Mouse (Mus musculus) urinary bladder, postnatal 4 days (tissue): ENCODE measurements around the gene Col4a4.

Experiments
- DNase-seq, 2 experiments: peaks; one replicate each; pipeline ENCODE4 v3.0.0; 2021 to 2022; ENCODE audit warnings: low spot score in 2 of 2

Col4a4 gene

DNA sequence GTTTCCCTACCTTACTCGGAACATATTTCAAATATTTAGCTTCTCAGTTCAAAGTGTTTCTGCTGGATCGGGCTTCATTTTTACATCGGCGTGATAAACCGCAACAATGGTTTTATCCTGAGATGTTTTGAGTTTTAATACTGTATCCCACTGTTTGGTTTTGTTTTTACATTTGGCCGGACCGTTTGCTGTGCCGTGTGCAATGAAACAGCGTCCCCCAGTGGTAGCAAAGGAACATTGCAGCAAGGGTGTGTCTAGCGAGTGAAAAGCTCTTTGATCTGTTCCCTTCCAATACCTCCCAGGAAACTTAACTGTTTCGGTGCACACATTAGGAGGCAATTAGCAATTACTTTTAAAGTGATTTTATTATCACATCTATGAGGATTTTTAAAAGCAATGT lies 110.4 kb downstream of the Col4a4 start:
- no peak for DNase-seq

DNA sequence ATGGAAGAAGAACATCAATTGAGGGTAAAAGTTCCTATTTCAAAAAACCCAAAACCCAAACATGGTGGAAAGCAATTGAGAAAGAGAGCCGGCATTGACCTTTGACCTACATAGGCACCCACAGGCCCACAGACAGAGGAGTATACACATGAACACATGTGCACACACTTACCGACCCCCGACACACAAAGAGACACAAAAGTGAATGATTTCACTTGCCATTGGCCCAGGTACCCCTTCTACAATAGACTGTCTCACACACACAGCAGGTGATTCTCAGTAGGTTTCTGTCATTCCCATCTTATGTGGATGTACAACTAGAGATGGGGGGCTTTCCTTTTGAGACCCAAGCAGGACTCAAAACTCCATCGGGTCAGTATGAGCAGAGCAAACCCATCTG lies 110.8 kb downstream of the Col4a4 start:
- DNase-seq, result no peak

DNA sequence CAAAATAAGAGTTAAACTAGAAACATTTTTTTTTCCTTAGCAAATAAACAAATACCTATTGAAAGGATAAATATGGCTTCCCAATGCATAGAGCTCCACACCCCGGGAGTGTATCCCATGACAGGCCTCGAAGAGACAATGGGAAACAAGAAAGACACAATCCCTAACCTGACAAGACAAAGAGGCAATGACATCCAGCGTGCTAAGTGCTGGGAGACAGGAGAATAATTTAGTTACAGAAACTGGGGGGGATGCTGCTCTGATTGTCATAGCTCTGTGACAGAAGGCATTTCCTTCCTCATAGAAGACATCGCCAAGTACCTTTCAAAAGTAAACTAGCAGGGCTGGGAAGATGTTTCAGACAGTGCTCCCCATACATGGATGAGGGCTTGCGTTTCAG lies 111.4 kb downstream of the Col4a4 start:
- DNase-seq, result no peak

DNA sequence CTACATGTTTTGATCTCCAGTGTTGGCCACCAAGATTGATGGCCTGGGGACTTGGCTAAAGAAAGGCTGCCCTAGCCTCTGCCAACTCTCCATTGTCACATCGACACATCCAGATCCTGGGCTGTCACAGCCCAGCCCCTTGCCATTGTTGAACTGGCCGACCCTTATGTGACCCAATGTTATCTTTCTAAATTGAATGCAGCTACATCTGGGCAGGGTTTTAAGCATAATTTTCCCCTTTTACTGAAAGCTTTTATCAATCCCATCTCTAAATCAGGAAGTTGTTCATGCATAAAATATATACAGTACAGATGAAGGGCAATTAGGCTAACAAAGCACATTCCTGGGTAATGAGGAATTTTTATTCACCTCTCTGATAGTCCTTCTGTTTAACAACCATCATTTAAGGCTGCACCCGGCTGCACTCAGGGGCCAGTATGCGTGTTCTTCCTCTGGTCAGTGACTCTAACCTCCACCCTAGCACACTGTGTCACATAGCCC lies 112.1 kb downstream of the Col4a4 start:
- DNase-seq, result no peak

DNA sequence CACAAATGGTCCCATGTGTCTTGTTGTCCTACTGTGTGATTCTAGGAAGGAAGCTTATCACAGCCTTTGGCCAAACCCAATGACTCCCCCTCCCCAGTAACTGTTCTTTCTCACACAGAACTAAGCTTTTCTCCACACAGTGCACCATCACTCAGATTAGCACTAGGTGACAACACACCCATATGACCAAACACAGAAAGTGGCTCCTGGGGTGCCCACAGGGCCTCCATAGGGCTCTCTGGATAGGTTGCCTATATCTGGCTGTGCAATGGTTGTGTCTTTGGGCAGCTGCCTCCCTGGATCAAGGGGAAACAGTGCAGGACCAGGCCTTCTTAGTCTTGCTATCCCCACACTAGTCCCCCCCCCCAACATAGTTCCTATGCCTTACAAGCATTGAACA lies 113.2 kb downstream of the Col4a4 start:
- no peak for DNase-seq

DNA sequence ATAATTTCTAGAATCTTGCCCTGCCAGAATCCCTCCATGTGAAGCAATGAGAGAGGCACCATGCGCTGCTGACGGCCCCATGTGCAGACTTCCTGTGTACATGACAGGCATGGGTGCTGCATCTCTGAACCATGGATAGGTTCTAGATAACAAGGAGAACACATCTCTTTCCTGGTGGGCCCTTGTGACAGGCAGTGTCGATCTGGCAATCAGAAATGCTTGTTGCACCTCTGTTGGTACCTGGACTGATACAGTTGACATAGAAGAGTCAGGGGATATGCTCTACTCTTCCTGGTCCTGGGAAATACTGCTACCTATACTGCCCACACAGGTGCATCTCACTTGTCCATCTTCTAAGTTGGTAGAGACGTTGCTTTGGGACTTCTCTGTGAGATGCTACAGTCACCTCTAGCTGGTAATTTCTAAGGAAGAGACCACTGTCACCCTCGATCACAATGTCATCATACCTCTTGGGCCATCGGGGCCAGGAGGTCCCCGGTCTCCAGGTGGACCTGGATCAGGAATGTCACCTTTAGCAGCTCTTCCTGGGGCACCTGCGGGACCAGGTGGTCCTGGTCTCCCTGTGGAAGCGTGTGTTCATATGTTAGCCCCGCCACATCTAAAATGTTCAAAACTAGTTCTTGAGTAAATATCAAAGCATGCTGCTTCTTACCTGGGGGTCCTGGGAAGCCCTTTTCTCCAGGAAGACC lies 116.0 kb downstream of the Col4a4 start:
- DNase-seq, result no peak

DNA sequence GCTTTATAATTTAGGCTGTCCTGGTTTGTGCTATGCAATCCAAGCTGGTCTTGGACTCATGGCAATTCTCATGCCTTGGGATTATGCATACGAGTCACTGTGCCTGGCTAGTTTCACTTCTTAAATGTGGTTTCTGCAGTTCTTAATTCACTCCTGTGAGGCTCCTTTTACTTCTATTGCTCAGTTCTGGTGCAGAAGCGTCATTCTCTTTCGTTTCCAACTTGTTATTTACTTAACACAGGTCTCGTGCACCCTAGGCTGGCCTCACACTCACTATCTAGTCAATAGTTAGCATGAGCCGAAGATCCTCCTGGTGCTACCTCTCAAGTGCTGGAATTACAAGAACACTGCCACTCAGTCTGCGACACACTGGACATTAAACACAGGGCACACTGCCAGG lies 117.8 kb downstream of the Col4a4 start:
- DNase-seq, result no peak

DNA sequence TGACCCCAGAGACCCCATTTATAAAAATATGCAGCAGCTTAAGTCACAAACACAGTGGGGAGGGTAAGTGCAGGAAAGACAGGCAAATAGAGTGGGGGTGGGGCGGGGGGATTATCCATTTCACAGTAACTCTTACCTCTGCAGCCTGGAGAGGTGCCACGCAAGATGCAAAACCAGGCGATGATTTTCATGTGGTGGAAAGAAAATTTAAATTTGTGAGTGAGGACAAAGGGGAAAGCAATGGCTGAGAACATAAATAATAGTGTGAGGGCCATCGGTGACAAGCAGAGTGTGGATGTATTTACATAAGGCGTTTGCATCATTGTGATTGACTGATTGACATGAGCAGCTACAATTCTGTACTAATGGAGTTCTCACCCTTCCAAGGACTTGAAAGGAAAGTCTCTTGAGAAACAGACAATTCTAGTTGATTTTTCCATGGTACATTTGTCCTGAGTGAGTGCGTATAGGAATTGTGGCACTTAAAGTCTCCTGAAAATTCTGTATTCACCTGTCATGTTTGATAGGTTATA lies 121.3 kb downstream of the Col4a4 start:
- no peak for DNase-seq

DNA sequence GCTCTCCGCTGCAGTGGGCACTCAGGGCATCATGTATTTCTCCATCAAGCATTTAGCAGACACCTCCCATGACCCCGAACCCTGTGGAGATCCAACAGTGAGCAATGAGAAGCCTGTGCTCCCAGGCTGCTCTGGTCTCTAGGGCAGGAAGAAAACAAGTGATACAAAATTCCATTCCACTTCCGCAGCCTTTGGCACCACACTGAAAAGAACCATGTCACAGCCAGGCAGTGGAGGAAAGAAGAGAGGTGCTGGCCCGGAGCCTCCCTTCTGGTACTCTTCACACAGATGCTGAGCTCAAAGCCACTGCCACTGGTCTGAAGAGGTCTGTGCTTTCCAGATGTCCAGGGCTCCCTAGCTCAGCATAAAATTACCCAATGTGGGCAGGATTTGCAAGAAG lies 125.6 kb downstream of the Col4a4 start:
- no peak for DNase-seq

DNA sequence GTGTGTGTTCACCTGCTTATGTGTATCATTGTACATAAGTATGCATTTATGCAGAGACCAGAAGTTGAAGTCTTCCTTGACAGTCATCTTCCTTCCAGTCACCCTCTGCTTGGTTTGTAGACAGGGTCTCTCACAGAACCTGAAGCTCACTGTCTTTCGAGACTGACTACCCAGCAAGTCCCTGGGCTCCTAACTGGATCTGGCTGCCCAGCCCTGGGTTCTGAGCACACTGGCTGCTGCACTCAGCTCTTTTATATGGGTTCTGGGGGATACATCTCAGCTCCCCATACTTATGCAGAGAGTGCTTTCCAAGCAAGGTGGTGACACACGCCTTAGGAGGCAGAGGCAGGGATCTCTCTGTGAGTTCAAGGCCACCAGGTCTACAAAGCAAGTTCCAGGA lies 126.7 kb downstream of the Col4a4 start:
- no peak for DNase-seq

DNA sequence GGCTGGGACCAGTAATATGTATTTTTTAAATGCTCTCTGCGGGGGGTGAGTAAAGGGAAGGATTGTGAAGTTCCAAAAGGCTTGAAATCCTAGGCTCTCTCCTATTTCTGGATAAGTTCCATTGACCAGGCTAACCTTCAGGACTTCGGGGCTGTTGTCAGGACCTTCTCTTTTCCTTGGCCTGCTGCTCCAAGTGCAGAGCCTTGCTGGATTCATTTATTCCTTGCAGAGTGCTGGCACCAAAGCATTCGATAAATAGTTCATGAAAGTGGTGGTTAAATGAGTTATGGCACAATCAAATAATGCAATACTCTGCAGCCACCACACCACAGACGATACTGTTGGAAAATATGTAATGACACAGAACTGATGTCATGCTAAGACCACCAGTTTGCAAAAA lies 127.3 kb downstream of the Col4a4 start:
- no peak for DNase-seq

DNA sequence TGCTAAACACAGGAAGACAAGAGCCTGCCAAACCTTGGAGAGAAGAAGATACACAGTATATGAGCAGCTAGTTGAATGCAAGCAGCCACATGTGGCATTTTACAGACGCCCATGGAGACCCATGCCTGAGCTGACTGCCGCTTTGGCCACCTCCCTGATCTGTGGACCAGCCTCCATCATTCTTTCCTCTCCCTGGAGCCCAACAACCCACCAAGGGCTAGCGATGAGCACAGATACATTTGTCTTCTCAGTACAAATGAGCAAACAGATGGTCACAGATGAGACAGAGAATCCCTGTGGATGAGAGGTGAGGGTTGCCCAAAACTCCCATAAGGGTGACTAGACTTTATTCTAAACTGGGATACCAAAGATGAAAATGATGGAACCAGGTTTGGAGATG lies 132.6 kb downstream of the Col4a4 start:
- DNase-seq, result no peak

DNA sequence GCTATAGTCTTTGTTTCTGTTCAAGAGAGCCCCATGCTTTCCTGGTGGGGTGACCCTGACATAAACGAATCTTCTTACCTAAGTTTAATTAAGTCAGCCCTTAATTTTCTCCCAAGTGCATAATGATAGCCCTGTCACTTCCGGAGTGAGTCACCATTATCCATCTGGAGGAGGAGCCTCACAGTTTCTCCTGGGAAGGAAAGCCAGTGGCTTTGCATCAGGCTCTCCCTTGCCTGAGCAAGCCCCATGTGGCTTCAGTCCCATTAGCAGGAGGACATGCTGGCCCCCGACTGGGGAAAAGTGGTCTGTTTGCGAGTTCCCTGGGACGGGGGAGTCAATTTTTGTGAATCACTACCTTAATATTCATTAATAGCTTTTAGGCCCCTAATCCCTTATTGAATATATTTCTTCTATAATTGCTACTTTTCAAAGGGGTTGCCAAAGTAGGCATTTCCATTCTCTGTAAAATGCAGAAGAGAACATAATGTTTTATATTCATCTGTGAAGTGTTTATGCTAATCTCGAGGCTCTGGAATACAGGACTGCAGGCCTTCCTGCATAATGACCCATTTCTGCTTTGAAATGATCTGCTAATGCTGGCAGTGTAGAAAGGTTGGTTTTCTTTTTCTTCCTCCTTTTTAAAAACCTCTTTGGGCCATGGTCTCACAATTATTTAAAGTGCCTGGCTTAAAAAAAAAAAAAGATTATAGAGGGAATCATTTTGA lies 134.6 kb downstream of the Col4a4 start:
- no peak for DNase-seq

DNA sequence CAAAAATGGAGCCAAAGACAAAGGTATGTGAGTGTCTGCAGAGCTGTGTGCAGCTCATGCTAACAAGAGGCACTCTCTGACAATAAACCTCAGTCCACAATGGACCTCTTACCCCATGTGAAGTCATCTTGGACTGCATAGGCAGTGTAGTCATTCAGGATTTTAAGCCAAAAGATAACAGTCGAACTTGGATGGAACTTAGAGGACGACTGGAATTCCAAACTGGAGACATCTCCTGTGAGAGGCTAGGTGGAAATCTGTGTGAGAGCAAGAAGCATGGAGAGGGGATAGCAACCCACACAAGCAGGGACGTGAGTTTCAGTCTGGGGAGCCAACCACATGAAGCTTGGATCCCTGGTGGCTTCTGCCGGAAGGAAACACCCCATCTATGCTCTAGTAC lies 136.8 kb downstream of the Col4a4 start:
- DNase-seq, result no peak

DNA sequence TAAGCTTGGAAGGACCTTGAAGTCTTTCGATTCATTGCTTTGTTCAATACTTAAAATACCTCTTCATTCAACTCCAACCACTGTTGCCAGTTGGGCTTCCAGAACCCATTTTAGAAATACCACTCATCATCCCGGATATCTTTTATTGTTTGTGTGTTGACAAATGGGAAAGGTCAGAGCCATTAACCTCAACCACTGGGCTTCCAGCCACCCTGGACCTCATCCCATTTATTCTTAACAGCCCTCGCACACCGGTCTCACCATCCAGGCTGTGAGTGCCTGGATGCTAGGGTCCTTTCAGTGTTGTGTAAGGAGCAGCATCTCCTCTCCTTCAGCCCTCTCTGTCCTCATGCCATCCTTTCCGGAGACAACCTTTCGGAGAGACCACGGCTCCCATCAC lies 140.6 kb downstream of the Col4a4 start:
- DNase-seq, result no peak

DNA sequence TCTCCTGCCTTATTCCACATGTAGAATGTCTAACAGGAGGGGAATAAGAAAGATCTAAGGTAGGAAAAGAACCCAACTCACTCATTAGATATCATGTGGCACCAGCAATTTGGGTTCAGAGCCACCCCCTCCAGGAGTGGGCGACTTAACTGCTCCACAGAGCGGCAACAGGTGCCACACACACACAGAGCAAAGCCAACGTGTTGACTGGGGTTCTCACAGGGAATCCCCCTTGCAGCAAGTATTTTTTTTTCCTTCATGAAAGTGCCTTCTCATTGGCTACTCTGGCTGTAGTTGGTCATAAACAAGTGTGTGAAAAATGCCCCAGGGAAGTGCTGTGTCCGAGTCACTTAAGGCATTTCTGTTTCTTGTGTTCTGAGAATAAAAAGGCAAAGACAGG lies 143.1 kb downstream of the Col4a4 start:
- no peak for DNase-seq

DNA sequence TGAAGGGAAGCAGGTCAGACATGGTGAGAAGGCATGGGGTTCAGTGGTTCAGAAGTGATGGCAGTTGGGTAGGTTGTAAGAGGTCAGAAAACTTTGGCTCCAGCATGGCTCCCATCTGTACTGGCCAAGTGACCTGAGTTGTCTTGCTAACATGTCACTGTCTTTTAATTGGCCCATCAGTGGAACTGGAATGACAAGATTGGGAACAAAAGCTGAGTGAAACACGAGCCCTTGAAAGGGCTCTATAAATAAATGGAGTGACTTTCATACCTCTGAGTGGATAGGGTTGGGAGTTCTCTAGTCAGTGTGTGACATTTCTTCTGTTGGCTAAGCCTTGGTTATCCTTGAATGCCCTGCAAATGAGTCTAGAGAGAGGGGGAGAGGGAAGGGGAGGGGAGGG lies 146.5 kb downstream of the Col4a4 start:
- no peak for DNase-seq

DNA sequence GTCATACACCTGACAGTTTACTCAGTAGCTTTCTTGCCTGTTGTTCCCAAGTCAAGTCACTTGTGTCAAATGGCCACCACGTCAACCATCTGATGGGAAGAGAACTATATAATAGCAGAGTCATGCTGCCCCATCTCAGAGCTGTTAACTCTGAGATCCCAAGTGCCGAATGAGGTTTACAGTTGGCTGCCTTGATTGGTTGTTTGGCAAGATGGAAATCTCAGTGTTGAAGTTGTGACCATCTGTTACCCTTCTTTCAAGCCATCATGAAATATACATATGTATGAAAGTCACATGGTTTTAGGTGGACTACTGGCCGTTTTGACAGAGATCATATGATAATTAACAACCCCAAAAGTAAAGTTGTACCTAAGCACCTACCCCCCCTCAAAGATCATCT lies 149.4 kb downstream of the Col4a4 start:
- no peak for DNase-seq

DNA sequence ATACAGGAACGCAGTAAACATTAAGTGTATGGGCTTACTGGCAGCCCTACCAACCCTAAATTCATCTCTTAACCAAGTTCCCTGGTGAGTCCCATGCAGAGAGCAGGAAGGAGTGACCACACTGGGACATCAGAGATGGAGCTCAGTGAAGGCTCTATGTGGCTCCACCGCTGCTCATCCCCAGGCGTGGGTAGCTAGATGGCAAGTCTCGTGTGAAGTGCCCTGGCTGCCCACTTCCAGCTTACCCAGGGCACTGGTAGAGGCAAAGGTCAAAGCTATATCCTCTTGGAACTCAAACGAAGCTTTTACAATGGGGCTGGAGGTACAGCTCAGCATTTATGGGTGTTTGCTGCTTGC lies 153.0 kb downstream of the Col4a4 start:
- DNase-seq, result no peak

DNA sequence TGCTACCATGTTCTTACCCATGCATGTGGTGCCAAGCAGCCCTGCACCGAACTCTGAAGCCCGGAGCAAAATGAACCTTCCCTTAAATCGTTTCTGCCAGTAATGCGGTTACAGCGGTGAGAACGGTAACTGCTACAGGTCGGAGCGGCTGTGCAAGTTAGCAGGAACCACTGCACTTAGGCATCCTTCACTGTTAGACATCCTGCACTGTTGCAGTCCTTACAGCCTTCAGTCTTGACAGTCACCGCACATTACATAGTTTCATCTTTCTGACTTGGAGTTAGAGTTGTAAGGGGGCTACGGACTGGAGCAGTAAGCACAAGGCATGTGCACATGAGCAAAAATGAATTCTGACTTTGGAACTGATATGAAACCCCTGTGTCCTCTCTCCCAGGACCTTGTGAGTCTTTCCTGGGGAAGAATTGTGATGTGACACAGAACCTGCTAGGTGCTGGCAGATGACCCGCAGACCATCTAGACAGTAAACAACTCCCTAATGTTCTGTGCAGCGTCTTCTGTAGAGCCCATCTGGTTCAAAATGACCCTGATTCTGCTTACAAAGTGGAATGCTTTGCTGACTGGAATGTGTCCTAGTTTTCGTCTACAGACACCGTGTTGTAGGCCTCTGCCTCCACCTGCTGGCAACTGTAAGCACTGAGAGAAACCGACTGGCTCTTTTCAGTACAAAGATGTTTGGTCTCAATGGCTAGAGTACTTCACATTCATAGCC lies 153.6 kb downstream of the Col4a4 start:
- peak; percentile 50 to 69 for DNase-seq

DNA sequence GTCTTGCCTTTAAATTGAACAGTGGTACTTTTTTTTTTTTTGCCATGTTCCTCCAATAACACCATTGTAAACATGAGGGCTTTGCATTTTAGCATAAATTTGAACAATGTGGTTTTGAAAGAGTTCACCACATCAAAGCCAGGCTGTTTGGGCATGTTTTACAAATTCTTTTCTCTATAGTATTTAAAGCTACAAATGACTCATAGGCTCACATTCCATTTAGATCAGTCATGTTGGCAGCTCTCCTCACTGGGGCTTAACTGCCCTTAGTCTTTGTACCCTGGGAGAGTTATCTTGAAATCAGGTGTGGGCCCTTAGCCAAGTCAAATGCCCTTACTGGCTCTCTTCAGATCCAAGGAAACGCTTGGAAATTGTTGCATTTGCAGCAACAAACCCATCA lies 157.6 kb downstream of the Col4a4 start:
- DNase-seq, result peak in 1 of 2 experiments; percentile 36

DNA sequence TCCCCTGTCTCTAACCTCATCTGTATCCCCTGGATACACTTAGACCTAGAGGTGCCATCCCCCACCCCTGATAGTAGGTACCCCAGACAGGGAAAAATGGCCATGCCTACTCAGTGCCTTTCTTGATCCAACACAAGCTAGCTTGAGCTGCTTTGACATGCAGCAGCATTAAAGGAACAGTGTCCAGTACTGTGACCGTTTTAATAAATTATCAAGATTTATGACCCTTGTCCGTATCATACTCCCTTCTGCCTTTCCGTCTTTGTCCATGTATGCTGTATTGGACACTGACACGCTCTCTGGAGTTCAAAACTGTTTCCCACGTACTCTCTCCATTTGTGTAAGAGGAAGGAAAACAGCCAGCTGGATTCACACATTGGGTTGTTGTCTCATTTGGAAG lies 158.9 kb downstream of the Col4a4 start:
- DNase-seq, result no peak

DNA sequence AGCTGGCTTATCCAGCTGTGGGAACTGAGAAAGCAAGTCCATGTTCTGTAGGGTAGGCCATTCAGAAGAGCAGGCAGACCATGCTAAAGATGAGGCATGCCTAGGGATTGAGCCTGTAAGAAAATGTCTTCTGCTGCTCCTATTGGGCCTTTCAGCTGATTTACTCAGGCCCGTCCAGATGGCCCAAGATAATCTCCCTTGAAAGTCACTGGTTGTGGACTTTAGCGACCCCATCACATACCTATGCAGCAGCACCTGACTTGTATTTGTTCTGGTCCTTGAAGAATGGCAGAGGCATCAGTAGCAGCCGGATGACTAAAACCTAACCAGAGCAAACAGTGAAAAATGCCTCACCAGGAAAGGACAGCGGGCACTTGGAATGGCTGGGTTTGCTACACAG lies 171.0 kb downstream of the Col4a4 start:
- DNase-seq, result no peak
